Mouse (Mus musculus): ENCODE measurements at regions not wholly inside any gene's neighbourhood (a gene's known extent, or its start where the extent isn't known, plus 50 kb on each side); places are given as distances from the start of the nearest gene placed in this dataset.

GRCm38 (mm10) chr3:50887002-50887401 lies 337.2 kb upstream of the Noct start:
- in situ Hi-C loops (cut with MboI, MseI): no loop called here

GRCm38 (mm10) chr3:50888571-50889210 lies 335.6 kb upstream of the Noct start:
- in situ Hi-C loops (cut with MboI, MseI): no loop called here

GRCm38 (mm10) chr3:50890537-50890936 lies 333.7 kb upstream of the Noct start:
- in situ Hi-C loops (cut with MboI, MseI): no loop called here

GRCm38 (mm10) chr3:50898179-50898578 lies 326.1 kb upstream of the Noct start:
- in situ Hi-C loops (cut with MboI, MseI): no loop called here

- in situ Hi-C loops (cut with MboI, MseI): loop anchor here (5.0 to 10.0 kb wide), 3 partner anchors 323 to 598 kb away; no protein-coding TSS in a partner anchor
These were observed 324.4 kb upstream of the Noct start for GRCm38 (mm10) chr3:50899830-50900350.

GRCm38 (mm10) chr3:50900566-50900965 lies 323.7 kb upstream of the Noct start:
- in situ Hi-C loops (cut with MboI, MseI): loop anchor here (5.0 to 10.0 kb wide), 3 partner anchors 323 to 598 kb away; no protein-coding TSS in a partner anchor

GRCm38 (mm10) chr3:50901321-50901720 lies 322.9 kb upstream of the Noct start:
- in situ Hi-C loops (cut with MboI, MseI): loop anchor here (5.0 to 10.0 kb wide), 3 partner anchors 324 to 599 kb away; no protein-coding TSS in a partner anchor

- in situ Hi-C loops (cut with MboI, MseI): loop anchor here (5.0 to 10.0 kb wide), 3 partner anchors 326 to 601 kb away; no protein-coding TSS in a partner anchor
These were observed 321.3 kb upstream of the Noct start for GRCm38 (mm10) chr3:50902933-50903332.

- in situ Hi-C loops (cut with MboI, MseI): loop anchor here (5.0 to 10.0 kb wide), 3 partner anchors 327 to 602 kb away; no protein-coding TSS in a partner anchor
These were observed 319.5 kb upstream of the Noct start for GRCm38 (mm10) chr3:50904716-50905116.

GRCm38 (mm10) chr3:50905274-50905992 lies 318.8 kb upstream of the Noct start:
- in situ Hi-C loops (cut with MboI, MseI): loop anchor here (10.0 kb wide), 1 partner anchor 521 kb away; no protein-coding TSS in a partner anchor

GRCm38 (mm10) chr3:50905993-50906831 lies 318.0 kb upstream of the Noct start:
- in situ Hi-C loops (cut with MboI, MseI): loop anchor here (10.0 kb wide), 1 partner anchor 521 kb away; no protein-coding TSS in a partner anchor

GRCm38 (mm10) chr3:50912980-50913518 lies 311.2 kb upstream of the Noct start:
- in situ Hi-C loops (cut with MboI, MseI): no loop called here

- in situ Hi-C loops (cut with MboI, MseI): no loop called here
These were observed 309.3 kb upstream of the Noct start for GRCm38 (mm10) chr3:50914866-50915365.

GRCm38 (mm10) chr3:50916305-50916854 lies 307.9 kb upstream of the Noct start:
- in situ Hi-C loops (cut with MboI, MseI): no loop called here

GRCm38 (mm10) chr3:50922347-50922746 lies 301.9 kb upstream of the Noct start:
- in situ Hi-C loops (cut with MboI, MseI): no loop called here

- in situ Hi-C loops (cut with MboI, MseI): no loop called here
These were observed 301.4 kb upstream of the Noct start for GRCm38 (mm10) chr3:50922832-50923231.

GRCm38 (mm10) chr3:50923327-50923726 lies 300.9 kb upstream of the Noct start:
- in situ Hi-C loops (cut with MboI, MseI): no loop called here

GRCm38 (mm10) chr3:50927318-50927717 lies 296.9 kb upstream of the Noct start:
- in situ Hi-C loops (cut with MboI, MseI): no loop called here

- in situ Hi-C loops (cut with MboI, MseI): no loop called here
These were observed 295.2 kb upstream of the Noct start for GRCm38 (mm10) chr3:50929013-50929412.

GRCm38 (mm10) chr3:50932397-50933089 lies 291.7 kb upstream of the Noct start:
- in situ Hi-C loops (cut with MboI, MseI): no loop called here
